ENCODE assay signal across 26 mouse cellular contexts in the genomic region with DNA sequence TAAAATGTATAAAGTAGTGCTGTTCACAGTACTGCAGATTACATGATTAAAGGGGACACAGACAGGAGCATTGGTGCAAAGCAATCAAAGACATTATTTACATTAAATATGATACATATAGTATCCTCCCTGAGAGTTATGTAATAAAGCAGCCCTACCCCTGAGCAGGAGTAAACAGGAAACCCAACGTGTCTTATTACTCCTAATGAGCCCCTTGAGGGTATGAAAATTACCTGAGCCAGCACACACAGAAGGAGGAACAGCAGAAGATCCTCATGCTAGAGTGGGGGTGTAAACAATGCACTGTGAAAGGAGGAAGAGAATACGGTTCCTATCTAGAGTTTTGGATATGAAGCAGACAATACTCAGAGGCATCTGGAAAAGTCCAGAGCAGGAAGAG.
"Had no signal": no experiment of that assay in that cellular context is flagged by ENCODE, and none has a peak within 500 bp of the region (broad histone marks: within the 10 kb centered on the region; RNA-seq: fewer than 3 reads in every experiment).

No protein-coding gene starts in this region.

- H3K4me2 ChIP-seq: heart, embryonic 12.5 days; hindbrain, embryonic 12.5 days; hindbrain, embryonic 14.5 days; intestine, embryonic 15.5 days; limb, embryonic 12.5 days; liver, embryonic 11.5 days; liver, embryonic 13.5 days had no signal

- H3K9ac ChIP-seq: heart, embryonic 12.5 days; hindbrain, embryonic 12.5 days; hindbrain, embryonic 14.5 days; intestine, embryonic 15.5 days; limb, embryonic 12.5 days; liver, embryonic 13.5 days had no signal

- H3K27ac ChIP-seq: gastrocnemius, adult 2 months; heart, embryonic 10.5 days; hindbrain, embryonic 10.5 days; hindbrain, embryonic 12.5 days; hindbrain, embryonic 14.5 days; intestine, embryonic 15.5 days; layer of hippocampus, adult 2 months; left cerebral cortex, adult 2 months; limb, embryonic 12.5 days; liver, embryonic 13.5 days had no signal

- ATAC-seq: hindbrain, embryonic 16.5 days; inflammation-experienced regulatory T-cells, adult 6 months; intestine, embryonic 15.5 days; intestine, postnatal 0 days had no signal

- H3K4me3 ChIP-seq: gastrocnemius, adult 2 months; heart, embryonic 10.5 days; heart, embryonic 12.5 days; hindbrain, embryonic 10.5 days; hindbrain, embryonic 12.5 days; intestine, embryonic 15.5 days; layer of hippocampus, adult 2 months; left cerebral cortex, adult 2 months; limb, embryonic 12.5 days; liver, embryonic 13.5 days had no signal

- H3K4me1 ChIP-seq: heart, embryonic 10.5 days; heart, embryonic 12.5 days; hindbrain, embryonic 10.5 days; hindbrain, embryonic 12.5 days; intestine, embryonic 15.5 days; liver, embryonic 13.5 days had no signal

- DNase-seq: gastrocnemius, adult 2 months; gastrocnemius, postnatal 10 days; gastrocnemius, postnatal 25 days; heart, adult 18-20 months; heart, postnatal 10 days; heart, postnatal 4 days; kidney, adult 18-20 months; kidney, adult 8-10 months; kidney, postnatal 10 days; kidney, postnatal 25 days; kidney, postnatal 4 days; liver; liver, embryonic 13.5 days had no signal

- H3K9me3 ChIP-seq: heart, embryonic 10.5 days; heart, embryonic 12.5 days; hindbrain, embryonic 10.5 days; hindbrain, embryonic 12.5 days; intestine, embryonic 15.5 days; limb, embryonic 12.5 days; liver, embryonic 13.5 days had no signal

- H3K36me3 ChIP-seq: heart, embryonic 10.5 days; heart, embryonic 12.5 days; hindbrain, embryonic 10.5 days; hindbrain, embryonic 12.5 days; intestine, embryonic 15.5 days; limb, embryonic 12.5 days; liver, embryonic 13.5 days had no signal

- H3K27me3 ChIP-seq: heart, embryonic 12.5 days; hindbrain, embryonic 12.5 days; intestine, embryonic 15.5 days; limb, embryonic 12.5 days; liver, embryonic 13.5 days had no signal
